In genomic region chr17:46084091-46084501, GRCm38 (mm10) we compare ENCODE assay signal across 8 mouse cellular contexts. TPM values are rescaled to one million over a fixed set of nuclear protein-coding genes. Genes with fewer than 3 reads are reported as not detected.
DNase-seq lines count a peak whose midpoint lies in the region; ATAC-seq and TF ChIP-seq lines count a peak whose summit lies in the region.

No protein-coding gene starts in this region.

- H3K4me2 ChIP-seq in embryonic facial prominence, embryonic 14.5 days (ENCODE audit: low read depth, low read length): peak overlapping the region; percentile 42
- H3K4me2 ChIP-seq in stomach, embryonic 15.5 days: peak overlapping the region; percentile 42

- H3K4me1 ChIP-seq in embryonic facial prominence, embryonic 14.5 days (ENCODE audit: control insufficient read depth, insufficient read depth, low read length): peaks cover 48% of the 10 kb centered on the region
- no peaks in the 10 kb centered on the region for H3K4me1 ChIP-seq in kidney, adult 2 months (ENCODE audit: control insufficient read depth, insufficient read depth, low read length)
- H3K4me1 ChIP-seq in midbrain, embryonic 10.5 days: peaks cover 37% of the 10 kb centered on the region
- H3K4me1 ChIP-seq in stomach, embryonic 15.5 days: peaks cover 33% of the 10 kb centered on the region

- TF ChIP-seq CTCF in kidney, adult 2 months (conservative IDR thresholded peaks at IDR 0.05; ENCODE audit: insufficient read depth, insufficient read length, low read depth, low read length): no peak

- peak; percentile 88 for ATAC-seq in embryonic facial prominence, embryonic 14.5 days (ENCODE audit: low read depth)
- ATAC-seq in stomach, embryonic 15.5 days (ENCODE audit: insufficient read depth, low FRiP score, low read depth): peak; percentile 84
- no peak for ATAC-seq in erythroblast, adult 5-6 weeks (replicated peaks; ENCODE audit: low FRiP score, poor library complexity, severe bottlenecking)

- peak overlapping the region; percentile 0; the same call in 1 of the 2 replicates for H3K9ac ChIP-seq in embryonic facial prominence, embryonic 14.5 days (ENCODE audit: low read depth, low read length)
- H3K9ac ChIP-seq in stomach, embryonic 15.5 days: no peak overlapping the region

- H3K27me3 ChIP-seq in embryonic facial prominence, embryonic 14.5 days (replicated peaks; ENCODE audit: control insufficient read depth, insufficient read depth, low read length): no peaks in the 10 kb centered on the region
- H3K27me3 ChIP-seq in kidney, adult 2 months (replicated peaks; ENCODE audit: control insufficient read depth, insufficient read depth, low read length): no peaks in the 10 kb centered on the region
- H3K27me3 ChIP-seq in midbrain, embryonic 10.5 days (ENCODE audit: low read depth, poor library complexity, severe bottlenecking): 0 out of 2 replicates have a peak, but pooled peaks cover 5% of the 10 kb centered on the region
- no peaks in the 10 kb centered on the region for H3K27me3 ChIP-seq in stomach, embryonic 15.5 days (replicated peaks)

- intact Hi-C loops in left cerebral cortex, postnatal 25 days (cut with DNase I): no loop called here

- peak; percentile 90 for DNase-seq in adrenal gland, postnatal 14 days
- DNase-seq in embryonic facial prominence, embryonic 14.5 days (ENCODE audit: low spot score): peak; percentile 97
- peak; percentile 66 to 77 for DNase-seq in heart, adult 9 months (ENCODE audit: low spot score in 2 of 2)
- peak; percentile 79 for DNase-seq in kidney, adult 2 months
- DNase-seq in left cerebral cortex, postnatal 25 days (ENCODE audit: low spot score in 2 of 2): peak; percentile 49 to 67
- no peak for DNase-seq in midbrain, embryonic 10.5 days (ENCODE audit: low spot score)

- WGBS in embryonic facial prominence, embryonic 14.5 days: 2% methylated on average over 10 of the region's 10 CpGs
- 9% methylated on average over 10 of the region's 10 CpGs for WGBS in kidney, adult 2 months
- 27% methylated on average over 10 of the region's 10 CpGs for WGBS in midbrain, embryonic 10.5 days
- 11% methylated on average over 10 of the region's 10 CpGs for WGBS in stomach, embryonic 15.5 days

- H3K27ac ChIP-seq in embryonic facial prominence, embryonic 14.5 days (replicated peaks; ENCODE audit: low read depth, low read length): peak overlapping the region; percentile 72
- H3K27ac ChIP-seq in kidney, adult 2 months (ENCODE audit: insufficient read depth, low read depth, low read length): no peak overlapping the region
- peak overlapping the region; percentile 69 for H3K27ac ChIP-seq in midbrain, embryonic 10.5 days (replicated peaks)
- peak overlapping the region; percentile 62 for H3K27ac ChIP-seq in stomach, embryonic 15.5 days

- peaks cover under 1% of the 10 kb centered on the region; the same call in 1 of the 2 replicates for H3K9me3 ChIP-seq in embryonic facial prominence, embryonic 14.5 days (ENCODE audit: control insufficient read depth, low read length)
- H3K9me3 ChIP-seq in midbrain, embryonic 10.5 days (replicated peaks): peaks cover under 1% of the 10 kb centered on the region; the same call in 1 of the 2 replicates
- H3K9me3 ChIP-seq in stomach, embryonic 15.5 days: no peaks in the 10 kb centered on the region

- no peak for TF ChIP-seq POLR2A in kidney, adult 2 months (IDR thresholded peaks at IDR 0.05; ENCODE audit: low read depth, low read length)

- H3K4me3 ChIP-seq in embryonic facial prominence, embryonic 14.5 days (ENCODE audit: low read depth, low read length): peak overlapping the region; percentile 4; the same call in 1 of the 2 replicates
- H3K4me3 ChIP-seq in kidney, adult 2 months (ENCODE audit: insufficient read depth, low read depth, low read length): no peak overlapping the region
- peak overlapping the region; percentile 5; the same call in 1 of the 2 replicates for H3K4me3 ChIP-seq in midbrain, embryonic 10.5 days
- no peak overlapping the region; the same call in 1 of the 2 replicates for H3K4me3 ChIP-seq in stomach, embryonic 15.5 days (replicated peaks)

- H3K36me3 ChIP-seq in embryonic facial prominence, embryonic 14.5 days (ENCODE audit: control insufficient read depth, insufficient read depth, low read length): no peaks in the 10 kb centered on the region
- H3K36me3 ChIP-seq in kidney, adult 2 months (ENCODE audit: control insufficient read depth, insufficient read depth, low read length): no peaks in the 10 kb centered on the region
- no peaks in the 10 kb centered on the region for H3K36me3 ChIP-seq in midbrain, embryonic 10.5 days
- H3K36me3 ChIP-seq in stomach, embryonic 15.5 days: no peaks in the 10 kb centered on the region

RNA-seq across cellular contexts. Expression of gene Mrps18a, which starts 26.7 kb away (rescaled TPM):
- 107 and 111 TPM in 2 replicates for total RNA-seq in adrenal gland, postnatal 14 days (2021)
- 112 and 128 TPM in 2 replicates for polyA plus RNA-seq in embryonic facial prominence, embryonic 14.5 days (2014; fragmentation: Nextera tagmentation; extraction: Ambion mirVana)
- polyA plus RNA-seq in kidney, adult 2 months (2012; rRNA removed): 94.6 and 120 TPM in 2 replicates
- total RNA-seq in left cerebral cortex, postnatal 25 days (2021): 10 to 100 TPM; 81.7 to 83.5 TPM
- 143 and 156 TPM in 2 replicates for polyA plus RNA-seq in midbrain, embryonic 10.5 days (2016; fragmentation: Nextera tagmentation; extraction: Ambion mirVana)
- 128 and 137 TPM in 2 replicates for polyA plus RNA-seq in stomach, embryonic 15.5 days (2015; fragmentation: Nextera tagmentation; extraction: Ambion mirVana)
- 8.6 and 20.9 TPM in 2 replicates for total RNA-seq in erythroblast, adult 5-6 weeks (2015; ENCODE audit: low replicate concordance)
- total RNA-seq in erythroblast, adult 5-6 weeks (2017; ENCODE audit: low replicate concordance): 3.6 and 21.0 TPM in 2 replicates

RNA-seq across cellular contexts. Expression of gene Vegfa, which starts 51.9 kb away (rescaled TPM):
- 422 and 438 TPM in 2 replicates for total RNA-seq in adrenal gland, postnatal 14 days (2021)
- polyA plus RNA-seq in embryonic facial prominence, embryonic 14.5 days (2014; fragmentation: Nextera tagmentation; extraction: Ambion mirVana): 4.2 and 4.7 TPM in 2 replicates
- 336 and 398 TPM in 2 replicates for polyA plus RNA-seq in kidney, adult 2 months (2012; rRNA removed)
- 100 to 1,000 TPM in 1 of 2 experiments, 10 to 100 TPM in 1; 92.0 to 100 TPM for total RNA-seq in left cerebral cortex, postnatal 25 days (2021)
- 2.1 and 2.3 TPM in 2 replicates for polyA plus RNA-seq in midbrain, embryonic 10.5 days (2016; fragmentation: Nextera tagmentation; extraction: Ambion mirVana)
- polyA plus RNA-seq in stomach, embryonic 15.5 days (2015; fragmentation: Nextera tagmentation; extraction: Ambion mirVana): 4.9 and 5.7 TPM in 2 replicates
- 8.8 and 14.8 TPM in 2 replicates for total RNA-seq in erythroblast, adult 5-6 weeks (2015; ENCODE audit: low replicate concordance)
- 5.7 and 11.3 TPM in 2 replicates for total RNA-seq in erythroblast, adult 5-6 weeks (2017; ENCODE audit: low replicate concordance)

RNA-seq across cellular contexts. Expression of gene Rsph9, which starts 59.9 kb away (rescaled TPM):
- total RNA-seq in adrenal gland, postnatal 14 days (2021): 4.9 and 6.3 TPM in 2 replicates
- polyA plus RNA-seq in embryonic facial prominence, embryonic 14.5 days (2014; fragmentation: Nextera tagmentation; extraction: Ambion mirVana): 12.6 and 21.8 TPM in 2 replicates
- 34.8 and 37.2 TPM in 2 replicates for polyA plus RNA-seq in kidney, adult 2 months (2012; rRNA removed)
- 10 to 100 TPM; 17.8 to 20.6 TPM for total RNA-seq in left cerebral cortex, postnatal 25 days (2021)
- polyA plus RNA-seq in midbrain, embryonic 10.5 days (2016; fragmentation: Nextera tagmentation; extraction: Ambion mirVana): 11.7 and 14.2 TPM in 2 replicates
- polyA plus RNA-seq in stomach, embryonic 15.5 days (2015; fragmentation: Nextera tagmentation; extraction: Ambion mirVana): 8.7 and 11.6 TPM in 2 replicates
- total RNA-seq in erythroblast, adult 5-6 weeks (2015; ENCODE audit: low replicate concordance): 2.1 TPM in 1 of 2 replicates, not detected in the other
- total RNA-seq in erythroblast, adult 5-6 weeks (2017; ENCODE audit: low replicate concordance): 0.42 and 7.3 TPM in 2 replicates

Comparison
In these comparisons a context has a peak if more than half of its experiments do, and no peak if none do; other contexts are left out.
1. H3K4me3 ChIP-seq: peak in embryonic facial prominence, embryonic 14.5 days (single experiment) and midbrain, embryonic 10.5 days (single experiment); none in kidney, adult 2 months (single experiment) and stomach, embryonic 15.5 days (single experiment).
2. RNA of gene Vegfa, which starts 51.9 kb away (polyA plus RNA-seq): 336 to 398 TPM in kidney, adult 2 months; 4.9 to 5.7 TPM in stomach, embryonic 15.5 days, 4.2 to 4.7 TPM in embryonic facial prominence, embryonic 14.5 days and 2.1 to 2.3 TPM in midbrain, embryonic 10.5 days; every median in the first group is over 10 times any median in the second.